Mouse (Mus musculus): Measurements from ENCODE around the gene Drd2.

- no peak for TF ChIP-seq CTCF (IDR thresholded peaks at IDR 0.05; ENCODE audit: control insufficient read depth, insufficient read depth, low read length)
- TF ChIP-seq POLR2A (IDR thresholded peaks at IDR 0.05; ENCODE audit: borderline replicate concordance, control insufficient read depth, low read depth, low read length): no peak
These were observed 45.7 kb downstream of the Drd2 start for GRCm38 (mm10) chr9:49386119-49386518.
